Mouse (Mus musculus) stomach, postnatal 0 days (tissue): ENCODE results near the gene Uggt1. TPM values are rescaled to one million over a fixed set of nuclear protein-coding genes. Genes with fewer than 3 reads are reported as not detected.

Experiments
- ATAC-seq: fragments of 200-750 bp; cut with Nextera tagmentation; 2 replicates; pipeline ENCODE4 v1.8.0; 2017; ENCODE audit not compliant: low FRiP score, low TSS enrichment
- DNase-seq: peaks from one replicate; pipeline ENCODE4 v3.0.0-alpha.2; 2016; ENCODE audit warnings: low spot score
- H3K27ac ChIP-seq: fragments of 300-500 bp; sonication (generic); replicated peaks from 2 replicates; pipeline ENCODE4 v1.5.1; 2014; ENCODE audit warnings: mild to moderate bottlenecking, control low read depth
- H3K27me3 ChIP-seq: fragments of 300-500 bp; sonication (generic); 2 replicates; pipeline ENCODE4 v1.6.1; 2014; ENCODE audit warnings: low read length; ENCODE audit not compliant: control insufficient read depth, insufficient read depth
- H3K36me3 ChIP-seq: fragments of 300-500 bp; sonication (generic); 2 replicates; pipeline ENCODE4 v1.6.1; 2014; ENCODE audit warnings: low read length, mixed read lengths; ENCODE audit not compliant: control insufficient read depth, insufficient read depth
- H3K4me1 ChIP-seq: fragments of 300-500 bp; sonication (generic); replicated peaks from 2 replicates; pipeline ENCODE4 v1.6.1; 2014; ENCODE audit warnings: antibody characterized with exemption; ENCODE audit not compliant: control insufficient read depth, insufficient read depth
- H3K4me2 ChIP-seq: fragments of 300-500 bp; sonication (generic); replicated peaks from 2 replicates; pipeline ENCODE4 v1.6.1; 2014; ENCODE audit warnings: low read depth, mild to moderate bottlenecking, control low read depth, moderate library complexity
- H3K4me3 ChIP-seq: fragments of 300-500 bp; sonication (generic); 2 replicates; pipeline ENCODE4 v1.5.1; 2014; ENCODE audit warnings: low read depth, low read length, control low read depth
- H3K9ac ChIP-seq: fragments of 300-500 bp; sonication (generic); 2 replicates; pipeline ENCODE4 v1.6.1; 2014; ENCODE audit warnings: mild to moderate bottlenecking, low read length, control low read depth, mixed read lengths
- H3K9me3 ChIP-seq: fragments of 300-500 bp; sonication (generic); 2 replicates; pipeline ENCODE4 v1.6.1; 2016; ENCODE audit warnings: low read length; ENCODE audit not compliant: control insufficient read depth
- CTCF ChIP-seq: IDR thresholded peaks from 2 replicates; pipeline ENCODE4 v1.5.1; 2016; ENCODE audit warnings: antibody characterized with exemption, low read depth, mild to moderate bottlenecking, moderate library complexity
- EP300 ChIP-seq: optimal IDR thresholded peaks from 2 replicates; pipeline ENCODE3; 2016; ENCODE audit warnings: antibody characterized with exemption
- WGBS: fragments of 180-500 bp; shearing (Covaris S2); extraction: QIAGEN DNeasy Blood & Tissue Kit; methylation state at CpG from one replicate; pipeline ENCODE4 v1.1.7; 2014; 5-methylcytosine and 5-hydroxymethylcytosine counted together
- microRNA-seq: library from miRNA; unstranded; fragments of <30 nt; microRNA quantifications from one replicate; pipeline ENCODE4, GENCODE M21; 2016
- polyA plus RNA-seq: library from polyadenylated mRNA; unstranded; fragments of >200 nt; fragmentation: Nextera tagmentation; extraction: Ambion mirVana; gene quantifications from 2 replicates; pipeline ENCODE4 v1.2.1, GENCODE M21; 2015

Uggt1 gene
- polyA plus RNA-seq, 1 experiment from 2014 or later = 28.9 TPM

DNA sequence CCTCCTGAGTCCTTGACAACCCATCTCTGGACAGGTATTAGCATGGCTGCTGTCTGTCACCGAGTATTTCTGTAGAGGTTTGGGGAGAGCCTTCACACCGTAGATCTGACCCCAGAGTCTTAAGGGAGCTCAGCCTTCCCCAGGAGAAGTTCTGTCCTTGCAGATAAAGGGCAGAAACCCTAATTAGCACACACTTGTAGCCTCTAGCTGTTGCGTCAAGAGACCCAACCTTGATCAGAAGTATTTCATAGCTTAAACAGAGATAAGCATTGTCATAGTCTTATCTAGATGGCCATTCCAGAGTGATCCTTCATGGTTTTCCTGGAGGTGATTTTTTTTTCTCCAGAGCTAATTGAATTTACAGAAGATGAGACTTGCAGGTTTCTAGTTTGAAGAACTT, 144.1 kb downstream of the Uggt1 start:
- Histone ChIP-seq H3K9ac (no peak overlapping the region), H3K4me3 (no peak overlapping the region), H3K4me2 (no peak overlapping the region), H3K9me3 (no peaks in the 10 kb centered on the region), H3K27me3 (no peaks in the 10 kb centered on the region), H3K27ac (no peak overlapping the region), H3K36me3 (peaks cover 13% of the 10 kb centered on the region), H3K4me1 (no peaks in the 10 kb centered on the region; the same call in 1 of the 2 replicates)
- 86% methylated on average over 3 of the region's 3 CpGs for WGBS
- TF ChIP-seq EP300 = no peak
- DNase-seq (no peak), ATAC-seq (no peak)

GRCm38 (mm10) chr1:36098432-36098831, 146.1 kb downstream of the Uggt1 start:
- 90% methylated on average over 4 of the region's 4 CpGs for WGBS
- H3K27me3 ChIP-seq = no peaks in the 10 kb centered on the region

GRCm38 (mm10) chr1:36095423-36096272, 148.9 kb downstream of the Uggt1 start:
- no peaks in the 10 kb centered on the region for H3K9me3 ChIP-seq
- WGBS = 41% methylated on average over 11 of the region's 12 CpGs

More at GRCm38 (mm10) chr1:36098432-36098831, 146.1 kb downstream of the Uggt1 start:
- H3K4me2 ChIP-seq = no peak overlapping the region
- no peak overlapping the region for H3K4me3 ChIP-seq
- ATAC-seq (no peak), DNase-seq (no peak)
- no peaks in the 10 kb centered on the region for H3K9me3 ChIP-seq
- no peak overlapping the region for H3K27ac ChIP-seq
- H3K4me1 ChIP-seq = peaks cover 5% of the 10 kb centered on the region; the same call in 1 of the 2 replicates
- H3K9ac ChIP-seq = no peak overlapping the region
- peaks cover 1% of the 10 kb centered on the region; the same call in 1 of the 2 replicates for H3K36me3 ChIP-seq
- TF ChIP-seq EP300 (no peak), CTCF (no peak)

GRCm38 (mm10) chr1:36093741-36094140, 150.8 kb downstream of the Uggt1 start:
- peak; percentile 62 for DNase-seq
- ATAC-seq = peak; percentile 35
- H3K27me3 ChIP-seq = no peaks in the 10 kb centered on the region
- peaks cover 17% of the 10 kb centered on the region for H3K4me1 ChIP-seq
- H3K27ac ChIP-seq = peak overlapping the region; percentile 56; the same call in 1 of the 2 replicates
- H3K9ac ChIP-seq = no peak overlapping the region
- H3K36me3 ChIP-seq = no peaks in the 10 kb centered on the region; the same call in 1 of the 2 replicates
- H3K4me3 ChIP-seq = no peak overlapping the region
- H3K9me3 ChIP-seq = no peaks in the 10 kb centered on the region
- 74% methylated on average over 8 of the region's 8 CpGs for WGBS
- TF ChIP-seq EP300 = no peak
- TF ChIP-seq CTCF = no peak
- no peak overlapping the region for H3K4me2 ChIP-seq

More at GRCm38 (mm10) chr1:36095423-36096272, 148.9 kb downstream of the Uggt1 start:
- H3K27me3 ChIP-seq = no peaks in the 10 kb centered on the region
- no peak overlapping the region for H3K4me3 ChIP-seq
- no peaks in the 10 kb centered on the region; the same call in 1 of the 2 replicates for H3K36me3 ChIP-seq
- ATAC-seq (peak; percentile 88), DNase-seq (peak; percentile 82)
- TF ChIP-seq EP300 (no peak), CTCF (no peak; the same call in 1 of the 2 replicates)
- no peak overlapping the region; the same call in 1 of the 2 replicates for H3K9ac ChIP-seq
- H3K27ac ChIP-seq = peak overlapping the region; percentile 67
- H3K4me1 ChIP-seq = peaks cover 5% of the 10 kb centered on the region
- H3K4me2 ChIP-seq = no peak overlapping the region

- H3K4me2 ChIP-seq = no peak overlapping the region
- H3K27me3 ChIP-seq = no peaks in the 10 kb centered on the region
- peak overlapping the region; percentile 86 for H3K27ac ChIP-seq
- no peaks in the 10 kb centered on the region; the same call in none of the 2 replicates for H3K36me3 ChIP-seq
- 63% methylated on average over 6 of the region's 6 CpGs for WGBS
- peak; percentile 41 for DNase-seq
- peaks cover 23% of the 10 kb centered on the region for H3K4me1 ChIP-seq
- no peak for TF ChIP-seq EP300
- no peak for TF ChIP-seq CTCF
- no peak overlapping the region for H3K4me3 ChIP-seq
- ATAC-seq = 0 out of 2 replicates have a peak, but pooled peaks have one; percentile 9
- no peak overlapping the region for H3K9ac ChIP-seq
- no peaks in the 10 kb centered on the region for H3K9me3 ChIP-seq
Observed at GRCm38 (mm10) chr1:36091246-36091645, 153.3 kb downstream of the Uggt1 start.

GRCm38 (mm10) chr1:36090722-36091110, 153.8 kb downstream of the Uggt1 start:
- Histone ChIP-seq H3K27ac (peak overlapping the region; percentile 86), H3K9me3 (no peaks in the 10 kb centered on the region), H3K4me2 (no peak overlapping the region), H3K4me3 (no peak overlapping the region), H3K4me1 (peaks cover 23% of the 10 kb centered on the region), H3K36me3 (no peaks in the 10 kb centered on the region; the same call in none of the 2 replicates), H3K9ac (no peak overlapping the region), H3K27me3 (no peaks in the 10 kb centered on the region)
- TF ChIP-seq CTCF (no peak), EP300 (no peak)
- ATAC-seq (peak; percentile 77), DNase-seq (peak; percentile 65)
- WGBS = 69% methylated on average over 4 of the region's 4 CpGs

Small RNAs within 50 kb of the gene (microRNA-seq; reads per million reads assigned to microRNA genes)
- gene Mir6897 = 3.5 reads per million, percentile 3 among the genes with 10 or more reads in this experiment

Other genes with a start within 250 kb of the Uggt1 start
- 5.7 and 6.8 TPM in 2 replicates for gene Hs6st1, start 176.3 kb downstream of the Uggt1 start, polyA plus RNA-seq
- 24.4 TPM in 2 replicates for gene Neurl3, start 30.0 kb upstream of the Uggt1 start, polyA plus RNA-seq
- 4.0 and 4.1 TPM in 2 replicates for gene Arid5a, start 63.0 kb upstream of the Uggt1 start, polyA plus RNA-seq
- gene Kansl3, start 124.5 kb upstream of the Uggt1 start, polyA plus RNA-seq = 16.2 and 18.0 TPM in 2 replicates
- gene Fer1l5, start 127.6 kb upstream of the Uggt1 start, polyA plus RNA-seq = 0.13 and 0.21 TPM in 2 replicates
- gene Lman2l, start 200.6 kb upstream of the Uggt1 start, polyA plus RNA-seq = 15.7 and 16.5 TPM in 2 replicates
- gene Cnnm4, start 226.9 kb upstream of the Uggt1 start, polyA plus RNA-seq = 18.2 and 19.1 TPM in 2 replicates